Mouse (Mus musculus): Measurements from ENCODE around the gene Rnf208.

- TF ChIP-seq POLR2A (IDR thresholded peaks at IDR 0.05; ENCODE audit: extremely low read depth, insufficient read depth, low read length) (no peak), CTCF (IDR thresholded peaks at IDR 0.05; ENCODE audit: low read depth, low read length) (no peak)
These were observed 8.6 kb upstream of the Rnf208 start for GRCm38 (mm10) chr2:25233421-25233820.

All from liver, adult 2 months (tissue).